Mouse (Mus musculus) bone marrow macrophage, adult 2 months (primary cell): ENCODE measurements around the gene Gm20388.

Source experiments
- CTCF ChIP-seq: IDR thresholded peaks from 2 replicates; pipeline ENCODE4 v1.5.1; 2012; ENCODE audit warnings: low read depth, mild to moderate bottlenecking, low read length, moderate library complexity
- POLR2A ChIP-seq: IDR thresholded peaks from 2 replicates; pipeline ENCODE4 v1.6.1; 2012; ENCODE audit warnings: mild to moderate bottlenecking, low read depth, low read length, borderline replicate concordance

- TF ChIP-seq CTCF: no peak
- no peak for TF ChIP-seq POLR2A
These were observed 2325.9 kb downstream of the Gm20388 start for GRCm38 (mm10) chr8:122236521-122236920.
